Mouse (Mus musculus): Measurements from ENCODE around the gene Arhgdib. TPM values are rescaled to one million over a fixed set of nuclear protein-coding genes. Genes with fewer than 3 reads are reported as not detected.

Gene Arhgdib
- polyA plus RNA-seq, 2 experiments: 84.5 to 122 TPM

DNA sequence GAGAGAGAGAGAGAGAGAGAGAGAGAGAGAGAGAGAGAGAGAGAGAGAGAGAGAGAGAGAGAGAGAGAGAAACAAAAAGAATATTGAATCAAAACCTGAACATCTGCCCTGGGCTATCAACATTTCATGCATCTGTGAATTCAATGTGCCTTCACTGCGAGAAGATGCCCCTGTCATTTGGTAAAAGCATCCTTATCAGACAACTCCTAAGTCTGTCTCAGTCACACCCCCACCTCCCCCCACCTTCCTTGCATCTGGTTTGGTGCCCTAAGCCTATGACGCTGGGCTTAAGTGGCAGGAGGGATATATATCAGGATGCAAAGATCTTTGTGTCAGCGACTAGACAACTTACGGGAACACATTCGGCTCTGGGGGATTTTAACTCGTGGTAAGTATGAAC, 12.5 kb upstream of the Arhgdib start:
- no peaks in the 10 kb centered on the region; the same call in 1 of the 2 replicates for H3K27me3 ChIP-seq (ENCODE audit: control insufficient read depth, insufficient read depth, low read length)
- no peak overlapping the region for H3K4me2 ChIP-seq (ENCODE audit: low read depth)
- no peak overlapping the region for H3K9ac ChIP-seq (replicated peaks)
- no peak overlapping the region for H3K27ac ChIP-seq
- 46% methylated on average over 6 of the region's 6 CpGs for WGBS (ENCODE audit: insufficient replicate concordance)
- DNase-seq (ENCODE audit: low read depth in 3 of 3, low spot score in 3 of 3): no peak
- ATAC-seq (ENCODE audit: insufficient read depth): no peak
- no peaks in the 10 kb centered on the region for H3K36me3 ChIP-seq (replicated peaks; ENCODE audit: control insufficient read depth, insufficient read depth, low read depth)
- no peaks in the 10 kb centered on the region for H3K9me3 ChIP-seq (ENCODE audit: control insufficient read depth, low read length)
- H3K4me3 ChIP-seq (ENCODE audit: insufficient read depth in 1 of 2, low read depth in 2 of 2, low read length in 2 of 2): no peak overlapping the region
- TF ChIP-seq CTCF (IDR thresholded peaks at IDR 0.05; ENCODE audit: low read depth): no peak
- TF ChIP-seq EP300 (IDR thresholded peaks at IDR 0.05; ENCODE audit: low read depth): no peak
- H3K4me1 ChIP-seq (replicated peaks; ENCODE audit: control insufficient read depth in 2 of 2, insufficient read depth in 2 of 2, low read length in 1 of 2): no peaks in the 10 kb centered on the region

DNA sequence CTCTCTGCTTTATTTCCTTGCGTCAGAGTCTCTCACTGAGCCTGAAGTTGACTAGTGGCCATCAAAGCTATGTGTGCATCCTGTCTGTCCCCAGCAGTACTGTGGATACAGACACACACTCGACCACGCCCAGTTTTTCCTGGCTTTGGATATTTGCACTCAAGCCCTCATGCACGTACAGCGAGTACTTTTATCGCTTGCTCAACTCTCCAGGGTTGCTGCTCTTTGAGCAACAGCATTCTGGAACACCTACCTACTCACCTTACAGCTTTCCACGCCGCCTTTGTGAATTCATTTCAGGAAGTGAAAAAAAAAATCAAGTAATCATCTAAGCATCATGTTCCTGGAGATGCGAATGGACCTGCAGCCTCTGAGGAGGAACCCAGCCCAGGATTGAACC, 11.2 kb upstream of the Arhgdib start:
- Histone ChIP-seq H3K27ac (no peak overlapping the region), H3K9ac (replicated peaks) (no peak overlapping the region), H3K9me3 (ENCODE audit: control insufficient read depth, low read length) (no peaks in the 10 kb centered on the region), H3K4me1 (replicated peaks; ENCODE audit: control insufficient read depth in 2 of 2, insufficient read depth in 2 of 2, low read length in 1 of 2) (no peaks in the 10 kb centered on the region), H3K36me3 (replicated peaks; ENCODE audit: control insufficient read depth, insufficient read depth, low read depth) (no peaks in the 10 kb centered on the region), H3K27me3 (ENCODE audit: control insufficient read depth, insufficient read depth, low read length) (no peaks in the 10 kb centered on the region; the same call in 1 of the 2 replicates), H3K4me2 (ENCODE audit: low read depth) (no peak overlapping the region), H3K4me3 (ENCODE audit: insufficient read depth in 1 of 2, low read depth in 2 of 2, low read length in 2 of 2) (no peak overlapping the region)
- TF ChIP-seq EP300 (IDR thresholded peaks at IDR 0.05; ENCODE audit: low read depth) (no peak), CTCF (IDR thresholded peaks at IDR 0.05; ENCODE audit: low read depth) (no peak)
- 63% methylated on average over 9 of the region's 9 CpGs for WGBS (ENCODE audit: insufficient replicate concordance)
- no peak for DNase-seq (ENCODE audit: low read depth in 3 of 3, low spot score in 3 of 3)
- ATAC-seq (ENCODE audit: insufficient read depth): no peak

DNA sequence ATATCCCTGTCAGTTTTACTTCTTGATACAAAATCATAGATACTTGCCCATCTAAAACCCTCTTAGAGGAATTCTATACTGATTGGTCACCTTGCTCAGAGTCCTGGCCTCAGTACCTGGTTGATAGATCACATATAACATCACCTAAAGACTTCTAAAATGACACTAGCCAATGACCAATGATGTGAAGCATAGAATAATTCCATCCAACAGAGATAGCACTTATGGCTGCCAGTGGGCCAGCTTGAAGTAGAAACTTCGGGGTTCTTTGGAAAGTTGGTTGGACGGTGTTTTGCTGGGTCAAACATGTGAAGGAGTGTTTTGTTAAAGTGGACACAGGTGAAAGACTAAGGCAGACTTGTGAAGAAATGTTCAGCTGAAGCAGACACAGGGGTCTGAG, 8.5 kb upstream of the Arhgdib start:
- H3K9me3 ChIP-seq (ENCODE audit: control insufficient read depth, low read length): no peaks in the 10 kb centered on the region
- H3K27ac ChIP-seq: no peak overlapping the region
- WGBS (ENCODE audit: insufficient replicate concordance): 63% methylated on average over 2 of the region's 2 CpGs
- H3K27me3 ChIP-seq (ENCODE audit: control insufficient read depth, insufficient read depth, low read length): no peaks in the 10 kb centered on the region; the same call in 1 of the 2 replicates
- ATAC-seq (ENCODE audit: insufficient read depth): no peak
- H3K4me2 ChIP-seq (ENCODE audit: low read depth): no peak overlapping the region
- DNase-seq (ENCODE audit: low read depth in 3 of 3, low spot score in 3 of 3): no peak
- no peak overlapping the region for H3K4me3 ChIP-seq (ENCODE audit: insufficient read depth in 1 of 2, low read depth in 2 of 2, low read length in 2 of 2)
- peaks cover 0 to 5% of the 10 kb centered on the region in 2 experiments; a peak in 1 of 4 replicates for H3K4me1 ChIP-seq (replicated peaks; ENCODE audit: control insufficient read depth in 2 of 2, insufficient read depth in 2 of 2, low read length in 1 of 2)
- no peak overlapping the region for H3K9ac ChIP-seq (replicated peaks)
- H3K36me3 ChIP-seq (replicated peaks; ENCODE audit: control insufficient read depth, insufficient read depth, low read depth): no peaks in the 10 kb centered on the region
- no peak for TF ChIP-seq CTCF (IDR thresholded peaks at IDR 0.05; ENCODE audit: low read depth)
- no peak for TF ChIP-seq EP300 (IDR thresholded peaks at IDR 0.05; ENCODE audit: low read depth)

DNA sequence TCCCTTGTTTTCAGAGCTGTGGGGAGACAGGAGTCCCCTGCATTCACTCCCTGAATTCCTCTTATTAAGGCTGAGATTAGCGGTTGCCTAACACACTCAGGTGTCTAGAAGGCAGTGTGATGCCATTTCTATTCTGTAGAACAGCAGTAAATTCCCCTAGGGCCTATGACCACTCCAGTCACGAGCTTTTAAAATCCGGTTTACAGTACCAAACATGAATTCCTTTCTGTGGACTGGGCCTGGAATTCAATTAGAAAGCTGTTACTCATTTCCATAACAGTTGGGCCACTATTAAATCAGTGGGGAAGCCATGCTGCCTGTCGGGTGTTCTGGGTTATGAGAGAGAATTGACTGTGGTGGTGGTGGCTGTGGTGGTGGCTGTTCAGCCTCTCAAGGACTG, 6.0 kb upstream of the Arhgdib start:
- no peak for DNase-seq (ENCODE audit: low read depth in 3 of 3, low spot score in 3 of 3)
- Histone ChIP-seq H3K4me2 (ENCODE audit: low read depth) (no peak overlapping the region), H3K9me3 (ENCODE audit: control insufficient read depth, low read length) (no peaks in the 10 kb centered on the region), H3K4me3 (ENCODE audit: insufficient read depth in 1 of 2, low read depth in 2 of 2, low read length in 2 of 2) (no peak overlapping the region), H3K36me3 (replicated peaks; ENCODE audit: control insufficient read depth, insufficient read depth, low read depth) (no peaks in the 10 kb centered on the region), H3K4me1 (replicated peaks; ENCODE audit: control insufficient read depth in 2 of 2, insufficient read depth in 2 of 2, low read length in 1 of 2) (peaks cover 0 to 13% of the 10 kb centered on the region in 2 experiments; a peak in 2 of 4 replicates), H3K9ac (replicated peaks) (no peak overlapping the region), H3K27ac (no peak overlapping the region), H3K27me3 (ENCODE audit: control insufficient read depth, insufficient read depth, low read length) (no peaks in the 10 kb centered on the region; the same call in 1 of the 2 replicates)
- ATAC-seq (ENCODE audit: insufficient read depth): no peak
- WGBS (ENCODE audit: insufficient replicate concordance): 60% methylated on average over 4 of the region's 4 CpGs
- TF ChIP-seq EP300 (IDR thresholded peaks at IDR 0.05; ENCODE audit: low read depth): no peak
- no peak for TF ChIP-seq CTCF (IDR thresholded peaks at IDR 0.05; ENCODE audit: low read depth)

DNA sequence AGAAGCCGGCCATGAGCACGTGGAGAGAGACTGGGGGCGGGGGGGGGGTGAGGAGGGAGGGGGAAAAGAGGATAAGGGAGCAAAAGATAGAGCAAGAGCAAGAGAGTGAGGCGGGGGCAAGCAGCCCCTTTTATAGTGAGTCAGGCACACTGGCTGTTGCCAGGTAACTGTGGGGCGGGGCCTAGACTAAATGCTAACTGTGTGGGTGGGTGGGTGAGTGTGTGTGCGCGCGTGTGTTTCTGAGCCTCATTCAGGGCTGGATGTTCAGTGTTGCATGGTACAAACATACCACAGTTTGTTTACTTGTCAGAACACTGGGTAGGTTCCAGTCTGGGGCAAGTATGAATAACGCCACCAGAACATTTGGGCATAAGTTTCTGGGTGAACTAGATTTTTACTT, 5.2 kb upstream of the Arhgdib start:
- Histone ChIP-seq H3K27ac (no peak overlapping the region), H3K4me2 (ENCODE audit: low read depth) (no peak overlapping the region), H3K4me3 (ENCODE audit: insufficient read depth in 1 of 2, low read depth in 2 of 2, low read length in 2 of 2) (no peak overlapping the region), H3K4me1 (replicated peaks; ENCODE audit: control insufficient read depth in 2 of 2, insufficient read depth in 2 of 2, low read length in 1 of 2) (peaks cover 0 to 17% of the 10 kb centered on the region in 2 experiments; a peak in 2 of 4 replicates), H3K9ac (replicated peaks) (no peak overlapping the region), H3K9me3 (ENCODE audit: control insufficient read depth, low read length) (no peaks in the 10 kb centered on the region), H3K36me3 (replicated peaks; ENCODE audit: control insufficient read depth, insufficient read depth, low read depth) (no peaks in the 10 kb centered on the region), H3K27me3 (ENCODE audit: control insufficient read depth, insufficient read depth, low read length) (no peaks in the 10 kb centered on the region; the same call in 1 of the 2 replicates)
- ATAC-seq (ENCODE audit: insufficient read depth) (no peak), DNase-seq (ENCODE audit: low read depth in 3 of 3, low spot score in 3 of 3) (no peak)
- 55% methylated on average over 9 of the region's 9 CpGs for WGBS (ENCODE audit: insufficient replicate concordance)
- TF ChIP-seq CTCF (IDR thresholded peaks at IDR 0.05; ENCODE audit: low read depth) (no peak), EP300 (IDR thresholded peaks at IDR 0.05; ENCODE audit: low read depth) (no peak)
